Mouse (Mus musculus) cerebellum, adult 2 months (tissue): Measurements from ENCODE around the gene Ccdc169. TPM values are rescaled to one million over a fixed set of nuclear protein-coding genes. Genes with fewer than 3 reads are reported as not detected.
A peak's percentile ranks its signal among the peaks of the same experiment; 100 is the strongest.
"Not testable (repeated sequence)": the region's sequence is repeated elsewhere in the genome, so short reads cannot be mapped to it uniquely, and the experiment has no call there.

ENCODE experiments used
- DNase-seq, 2 experiments: peaks; one replicate each; pipeline ENCODE4 v3.0.0; 2021
- H3K27ac ChIP-seq: fragments of 200-500 bp; 2 replicates; pipeline ENCODE4 v1.5.1; 2012; ENCODE audit warnings: low read length, control low read depth, inconsistent platforms; ENCODE audit not compliant: insufficient read depth
- H3K27me3 ChIP-seq: fragments of 200-500 bp; 2 replicates; pipeline ENCODE4 v1.6.1; 2012; ENCODE audit warnings: inconsistent platforms, mild to moderate bottlenecking, low read length, moderate library complexity; ENCODE audit not compliant: control insufficient read depth, insufficient read depth
- H3K4me1 ChIP-seq: fragments of 200-500 bp; 2 replicates; pipeline ENCODE4 v1.6.1; 2011; ENCODE audit warnings: low read length; ENCODE audit not compliant: control insufficient read depth, insufficient read depth
- H3K4me3 ChIP-seq: fragments of 200-500 bp; replicated peaks from 2 replicates; pipeline ENCODE3; 2011; ENCODE audit warnings: mild to moderate bottlenecking, low read depth, low read length, control low read depth; ENCODE audit not compliant: insufficient read depth
- CTCF ChIP-seq: fragments of 200-500 bp; IDR thresholded peaks from 2 replicates; pipeline ENCODE4 v1.5.1; 2011; ENCODE audit warnings: low read depth, mild to moderate bottlenecking, control low read depth, low read length, moderate library complexity, borderline replicate concordance; ENCODE audit not compliant: insufficient read depth
- POLR2A ChIP-seq: fragments of 200-500 bp; IDR thresholded peaks from 2 replicates; pipeline ENCODE4 v1.6.1; 2011; ENCODE audit warnings: low read length, control low read depth, borderline replicate concordance; ENCODE audit not compliant: insufficient read depth
- WGBS: fragments of 180-500 bp; shearing (Covaris S2); methylation state at CpG from one replicate; pipeline ENCODE4 v1.1.7; 2018; 5-methylcytosine and 5-hydroxymethylcytosine counted together
- polyA plus RNA-seq: library from polyadenylated mRNA; depleted of rRNA; stranded (reverse); fragments of >200 nt; gene quantifications from 2 replicates; pipeline ENCODE4 v1.2.3, GENCODE M21; 2012

Ccdc169 gene
- polyA plus RNA-seq, 1 experiment, result 0.41 TPM

- Histone ChIP-seq H3K4me1 (no peaks in the 10 kb centered on the region), H3K4me3 (no peak within 1 kb of the TSS), H3K27ac (no peak within 1 kb of the TSS), H3K27me3 (no peaks in the 10 kb centered on the region)
- no peak for TF ChIP-seq POLR2A
- TF ChIP-seq CTCF, result no peak
- WGBS, result 92% methylated on average over 22 of the region's 22 CpGs
- DNase-seq, result no peak
These were observed 44.6 kb downstream of the Ccdc169 start, which contains the start of gene Sohlh2 for GRCm38 (mm10) chr3:55181766-55182165. Gene Sohlh2, plus strand, starts transcription at chr3:55182028.

GRCm38 (mm10) chr3:55191668-55192067 is 54.5 kb downstream of the Ccdc169 start:
- Histone ChIP-seq H3K4me1 (no peaks in the 10 kb centered on the region), H3K27ac (no peak overlapping the region), H3K4me3 (no peak overlapping the region), H3K27me3 (no peaks in the 10 kb centered on the region)
- no peak for DNase-seq
- 93% methylated on average over 4 of the region's 4 CpGs for WGBS
- TF ChIP-seq CTCF, result no peak
- TF ChIP-seq POLR2A, result no peak

DNA sequence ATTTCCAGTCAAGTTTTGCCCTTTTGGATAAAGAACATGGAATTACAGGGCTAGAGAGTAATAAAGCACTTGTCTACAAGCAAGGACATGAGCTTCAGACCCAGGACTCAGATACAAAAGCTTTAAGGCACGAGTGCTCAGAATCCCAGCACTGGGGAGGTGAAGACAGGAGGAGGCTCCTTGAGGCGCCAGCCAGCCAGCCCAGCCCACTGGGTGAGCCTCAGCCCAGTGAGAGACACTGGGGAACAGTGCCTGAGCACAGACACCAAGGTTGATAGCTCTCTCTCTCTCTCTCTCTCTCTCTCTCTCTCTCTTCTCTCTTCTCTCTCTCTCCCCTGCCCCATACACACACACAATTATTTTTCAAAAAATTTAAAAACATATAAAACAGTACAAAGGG is 56.2 kb downstream of the Ccdc169 start:
- TF ChIP-seq POLR2A (no peak), CTCF (no peak)
- 74% methylated on average over 2 of the region's 2 CpGs for WGBS
- no peak for DNase-seq
- H3K27me3 ChIP-seq, result no peaks in the 10 kb centered on the region
- no peaks in the 10 kb centered on the region for H3K4me1 ChIP-seq
- no peak overlapping the region for H3K27ac ChIP-seq
- H3K4me3 ChIP-seq, result no peak overlapping the region

DNA sequence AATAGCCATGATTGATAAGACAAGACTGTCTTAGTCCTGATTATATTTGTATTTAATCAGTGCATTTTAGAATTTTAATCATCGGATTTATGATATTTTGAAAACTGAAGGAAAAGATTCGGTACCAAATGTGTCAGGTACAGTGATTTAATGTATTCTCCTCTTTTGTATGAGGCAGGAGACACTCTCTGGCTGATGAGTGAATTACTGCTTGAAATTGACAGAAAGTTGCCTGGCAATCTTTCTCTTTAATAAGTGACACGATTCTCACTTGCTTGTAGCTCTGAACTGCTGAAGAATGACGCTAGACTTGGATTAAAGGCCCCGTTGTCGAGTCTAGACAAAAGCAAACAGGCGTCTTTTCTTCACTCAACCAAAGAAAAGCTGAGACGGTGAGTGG is 57.7 kb downstream of the Ccdc169 start:
- TF ChIP-seq POLR2A (no peak), CTCF (no peak)
- no peaks in the 10 kb centered on the region for H3K27me3 ChIP-seq
- no peak overlapping the region for H3K27ac ChIP-seq
- 53% methylated on average over 8 of the region's 8 CpGs for WGBS
- DNase-seq, result no peak
- H3K4me1 ChIP-seq, result no peaks in the 10 kb centered on the region
- H3K4me3 ChIP-seq, result no peak overlapping the region

DNA sequence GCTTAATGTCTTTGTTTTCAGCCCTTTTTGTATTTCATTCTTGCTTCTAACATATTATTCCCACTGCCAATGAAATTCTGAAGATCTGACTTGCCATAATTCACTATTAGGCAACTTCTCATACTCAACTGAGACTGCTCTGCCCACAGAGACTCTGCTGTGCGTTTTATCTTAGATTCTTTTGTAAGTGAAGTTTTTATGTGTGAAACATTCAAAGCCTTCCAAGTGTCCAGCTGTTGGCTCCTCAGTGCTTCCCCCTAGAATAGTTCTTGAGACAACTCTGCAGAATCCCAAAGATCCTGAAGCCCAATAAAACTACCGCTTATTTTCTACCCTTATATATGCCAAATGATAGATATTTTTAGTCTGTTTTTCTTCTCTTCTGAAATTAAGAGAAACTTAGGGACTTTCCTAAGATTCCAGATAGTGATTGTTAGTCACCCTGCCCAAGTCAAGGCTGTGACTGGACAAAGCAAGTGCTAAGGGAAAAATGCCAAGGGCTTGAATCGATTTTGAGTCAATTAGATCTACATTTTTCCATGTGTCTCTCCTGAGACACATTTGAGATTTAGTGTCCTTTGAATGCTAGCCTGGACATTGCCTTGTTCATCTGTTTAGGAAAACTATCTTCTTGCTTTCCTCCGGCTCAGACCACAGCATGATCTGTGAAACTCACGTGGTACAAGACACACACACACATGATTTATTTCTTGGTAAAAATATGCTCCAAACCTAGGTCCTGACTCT is 58.6 kb downstream of the Ccdc169 start:
- Histone ChIP-seq H3K27me3 (no peaks in the 10 kb centered on the region), H3K4me1 (no peaks in the 10 kb centered on the region), H3K4me3 (no peak overlapping the region), H3K27ac (no peak overlapping the region)
- 49% methylated on average over 5 of the region's 5 CpGs for WGBS
- TF ChIP-seq CTCF (no peak), POLR2A (no peak)
- no peak for DNase-seq

- DNase-seq, result no peak
- no peak for TF ChIP-seq POLR2A
- no peaks in the 10 kb centered on the region for H3K4me1 ChIP-seq
- WGBS, result 48% methylated on average over 2 of the region's 2 CpGs
- H3K27me3 ChIP-seq, result no peaks in the 10 kb centered on the region
- H3K27ac ChIP-seq, result no peak overlapping the region
- H3K4me3 ChIP-seq, result no peak overlapping the region
These were observed 59.2 kb downstream of the Ccdc169 start for GRCm38 (mm10) chr3:55196328-55196710.

- H3K27me3 ChIP-seq, H3K4me3 ChIP-seq, DNase-seq, H3K27ac ChIP-seq, H3K4me1 ChIP-seq: not testable (repeated sequence)
- 92% methylated on average over 11 of the region's 11 CpGs for WGBS
These were observed 66.5 kb downstream of the Ccdc169 start for GRCm38 (mm10) chr3:55203621-55204020.

DNA sequence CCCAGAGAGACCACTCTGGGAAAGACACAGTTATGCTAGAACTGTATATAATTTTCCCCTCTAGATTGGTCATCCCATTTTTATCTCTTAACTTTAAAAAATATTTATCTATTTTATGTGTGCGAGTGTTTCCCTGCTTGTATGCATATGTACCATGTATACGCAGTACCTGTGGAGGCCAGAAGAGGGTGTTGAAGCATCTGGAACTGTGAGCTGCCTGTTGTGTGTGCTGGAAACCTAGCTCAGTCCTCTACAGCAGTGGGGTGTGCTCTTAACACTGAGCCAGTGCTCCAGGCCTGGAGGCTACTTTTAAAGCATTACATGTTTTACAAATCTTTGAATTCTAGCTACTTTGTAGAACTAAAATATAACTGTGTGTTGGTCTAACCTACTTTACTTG is 69.3 kb downstream of the Ccdc169 start:
- no peak overlapping the region for H3K27ac ChIP-seq
- DNase-seq, result no peak
- H3K4me3 ChIP-seq, result no peak overlapping the region
- WGBS, result 99% methylated on average over 2 of the region's 2 CpGs
- no peak for TF ChIP-seq POLR2A
- 0 out of 2 replicates have a peak, but pooled peaks have one; percentile 4 for TF ChIP-seq CTCF
- no peaks in the 10 kb centered on the region for H3K4me1 ChIP-seq
- H3K27me3 ChIP-seq, result no peaks in the 10 kb centered on the region

- Histone ChIP-seq H3K27me3 (no peaks in the 10 kb centered on the region), H3K4me1 (no peaks in the 10 kb centered on the region), H3K4me3 (no peak overlapping the region), H3K27ac (no peak overlapping the region)
- TF ChIP-seq POLR2A, result no peak
- no peak for TF ChIP-seq CTCF
- no peak for DNase-seq
- 21% methylated on average over 6 of the region's 6 CpGs for WGBS
These were observed 70.5 kb downstream of the Ccdc169 start for GRCm38 (mm10) chr3:55207665-55208064.
